Mouse (Mus musculus) ES-E14 (cell line): ENCODE data around the gene Tk1.

Source experiments
- CHD2 ChIP-seq: IDR thresholded peaks from 2 replicates; pipeline ENCODE4 v1.6.1; 2014; ENCODE audit warnings: mild to moderate bottlenecking, low read depth, low read length, inconsistent platforms
- HCFC1 ChIP-seq: IDR thresholded peaks from 2 replicates; pipeline ENCODE4 v1.6.1; 2012; ENCODE audit warnings: low read length, inconsistent platforms, borderline replicate concordance; ENCODE audit not compliant: insufficient read depth
- MAFK ChIP-seq: IDR thresholded peaks from 2 replicates; pipeline ENCODE4 v1.6.1; 2014; ENCODE audit warnings: mild to moderate bottlenecking, low read depth, low read length, inconsistent platforms; ENCODE audit not compliant: insufficient read depth
- ZC3H11A ChIP-seq: IDR thresholded peaks from 2 replicates; pipeline ENCODE4 v1.6.1; 2012; ENCODE audit warnings: low read depth, mild to moderate bottlenecking, inconsistent platforms, low read length, borderline replicate concordance

- no peak for TF ChIP-seq CHD2
- no peak for TF ChIP-seq ZC3H11A
- no peak for TF ChIP-seq HCFC1
- TF ChIP-seq MAFK: no peak
Observed at GRCm38 (mm10) chr11:117839021-117839420, 13.1 kb upstream of the Tk1 start.
